Mouse (Mus musculus): ENCODE measurements at regions not wholly inside any gene's neighbourhood (a gene's known extent, or its start where the extent isn't known, plus 50 kb on each side); places are given as distances from the start of the nearest gene placed in this dataset.

DNA sequence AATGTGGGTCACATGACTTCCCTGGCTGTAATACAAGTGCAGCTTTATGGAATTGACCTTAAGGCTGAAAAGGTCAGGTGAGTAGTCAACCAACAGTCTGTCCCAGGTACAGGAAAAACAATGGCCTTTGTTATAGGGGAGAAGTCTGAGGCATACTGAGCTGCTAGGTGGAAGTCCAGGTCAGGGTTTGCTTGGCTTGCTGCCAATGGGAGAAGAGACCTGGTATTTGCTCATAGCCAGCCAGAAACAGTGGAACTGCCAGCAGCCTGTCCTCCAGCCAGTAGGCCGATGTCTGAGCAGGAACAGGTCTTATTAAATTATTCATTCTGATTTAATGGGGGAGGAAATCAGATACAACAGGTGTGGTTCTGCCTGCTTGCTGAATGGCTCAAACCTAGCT lies 55.6 kb upstream of the Arhgap5 start:
- DNase-seq, result no peak
- intact Hi-C loops (cut with DNase I), result no loop called here

GRCm38 (mm10) chr12:52453890-52454289 lies 49.9 kb upstream of the Arhgap5 start:
- intact Hi-C loops (cut with DNase I), result no loop called here
- no peak for DNase-seq
